ENCODE assay signal across 8 mouse cellular contexts in the genomic region with DNA sequence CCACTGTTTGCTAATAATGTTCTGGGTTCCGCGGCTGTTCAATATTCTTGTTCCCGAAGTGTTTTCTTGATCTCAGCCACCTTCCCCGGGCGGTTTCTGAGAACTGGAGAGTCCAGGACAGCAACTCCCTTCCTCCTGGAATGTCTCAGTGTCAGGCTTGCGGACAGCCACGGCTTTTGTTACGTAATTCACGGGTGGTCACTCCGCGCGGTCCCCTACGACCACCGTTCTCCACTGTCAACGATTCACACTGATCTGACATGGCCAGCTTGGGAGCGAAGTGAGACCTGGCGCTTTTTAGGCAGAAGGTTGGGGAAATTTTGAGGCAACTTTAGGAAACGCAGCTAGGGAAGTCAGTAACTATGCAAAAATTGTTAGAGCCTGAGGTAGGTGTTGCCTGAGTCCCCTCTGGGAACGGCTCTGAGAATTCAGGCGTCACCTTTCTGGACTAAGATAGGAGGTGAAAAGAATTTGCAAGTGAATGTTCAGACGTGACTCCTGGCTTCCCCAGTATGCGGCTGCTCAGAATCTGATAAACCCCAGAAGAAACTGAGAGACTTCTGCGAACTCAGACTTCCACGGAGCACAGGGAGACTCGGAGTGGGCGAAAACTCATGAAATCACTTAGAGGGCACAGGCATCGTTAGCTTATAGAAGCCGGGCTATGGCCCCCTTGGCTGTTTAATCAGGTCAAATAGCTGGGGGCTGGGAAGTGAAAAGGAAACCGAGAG. TPM values are rescaled to one million over a fixed set of nuclear protein-coding genes. Genes with fewer than 3 reads are reported as not detected.
DNase-seq lines count a peak whose midpoint lies in the region; ATAC-seq and TF ChIP-seq lines count a peak whose summit lies in the region.

No protein-coding gene starts in this region.

- no peak for TF ChIP-seq CTCF in kidney, adult 2 months (conservative IDR thresholded peaks at IDR 0.05; ENCODE audit: insufficient read depth, insufficient read length, low read depth, low read length)

- peaks cover 4% of the 10 kb centered on the region; the same call in 1 of the 2 replicates for H3K9me3 ChIP-seq in lung, embryonic 16.5 days (ENCODE audit: control insufficient read depth, low read length)

- ATAC-seq in lung, embryonic 16.5 days (ENCODE audit: low read depth): 0 out of 2 replicates have a peak, but pooled peaks have one; percentile 13

- peak overlapping the region; percentile 13 for H3K27ac ChIP-seq in kidney, adult 2 months (ENCODE audit: insufficient read depth, low read depth, low read length)
- H3K27ac ChIP-seq in lung, embryonic 16.5 days (ENCODE audit: low read length): no peak overlapping the region; the same call in 1 of the 2 replicates

- H3K9ac ChIP-seq in lung, embryonic 16.5 days (ENCODE audit: low read length): peak overlapping the region; percentile 49

- H3K36me3 ChIP-seq in kidney, adult 2 months (ENCODE audit: control insufficient read depth, insufficient read depth, low read length): no peaks in the 10 kb centered on the region
- no peaks in the 10 kb centered on the region for H3K36me3 ChIP-seq in lung, embryonic 16.5 days (ENCODE audit: control insufficient read depth, insufficient read depth, low read length)

- H3K4me3 ChIP-seq in kidney, adult 2 months (ENCODE audit: insufficient read depth, low read depth, low read length): peak overlapping the region; percentile 66
- peak overlapping the region; percentile 71 for H3K4me3 ChIP-seq in lung, embryonic 16.5 days (ENCODE audit: low read length)

- peak; percentile 4 to 6 for DNase-seq in urinary bladder, postnatal 36 days (ENCODE audit: low spot score in 2 of 2)
- no peak for DNase-seq in urinary bladder, postnatal 10 days (ENCODE audit: low spot score)
- DNase-seq in cerebellum, adult 9-10 months: peak; percentile 68
- DNase-seq in gastrocnemius, postnatal 10 days: peak; percentile 19
- peak; percentile 64 for DNase-seq in kidney, adult 2 months
- peak; percentile 20 to 64 for DNase-seq in spleen, postnatal 4 days (ENCODE audit: low spot score in 2 of 2)
- DNase-seq in layer of hippocampus, adult 9-11 months: no peak

- H3K4me2 ChIP-seq in lung, embryonic 16.5 days (ENCODE audit: low read depth, low read length): peak overlapping the region; percentile 100

- WGBS in kidney, adult 2 months: under 1% methylated on average over 29 of the region's 29 CpGs
- under 1% methylated on average over 29 of the region's 29 CpGs for WGBS in lung, embryonic 16.5 days

- H3K27me3 ChIP-seq in kidney, adult 2 months (replicated peaks; ENCODE audit: control insufficient read depth, insufficient read depth, low read length): no peaks in the 10 kb centered on the region
- peaks cover 23% of the 10 kb centered on the region for H3K27me3 ChIP-seq in lung, embryonic 16.5 days (ENCODE audit: control insufficient read depth, insufficient read depth, low read depth, low read length)

- no peak for TF ChIP-seq POLR2A in kidney, adult 2 months (IDR thresholded peaks at IDR 0.05; ENCODE audit: low read depth, low read length)

- H3K4me1 ChIP-seq in kidney, adult 2 months (ENCODE audit: control insufficient read depth, insufficient read depth, low read length): no peaks in the 10 kb centered on the region
- H3K4me1 ChIP-seq in lung, embryonic 16.5 days (replicated peaks; ENCODE audit: control insufficient read depth, insufficient read depth, low read length): peaks cover 21% of the 10 kb centered on the region

RNA-seq across cellular contexts. Expression of a gene that starts 0.9 kb away (rescaled TPM):
- 10 to 100 TPM; 20.4 to 26.2 TPM for total RNA-seq in gastrocnemius, postnatal 10 days (2021)
- 4.0 TPM in 2 replicates for polyA plus RNA-seq in kidney, adult 2 months (2012; rRNA removed)
- polyA plus RNA-seq in lung, embryonic 16.5 days (2015; fragmentation: Nextera tagmentation; extraction: Ambion mirVana): 2.1 and 3.9 TPM in 2 replicates

RNA-seq across cellular contexts. Expression of a gene that starts 31.9 kb away (rescaled TPM):
- 10 to 100 TPM; 26.1 to 26.5 TPM for total RNA-seq in gastrocnemius, postnatal 10 days (2021)
- polyA plus RNA-seq in kidney, adult 2 months (2012; rRNA removed): 11.2 and 12.5 TPM in 2 replicates
- polyA plus RNA-seq in lung, embryonic 16.5 days (2015; fragmentation: Nextera tagmentation; extraction: Ambion mirVana): 23.6 and 23.7 TPM in 2 replicates

Comparison
In these comparisons a context has a peak if more than half of its experiments do, and no peak if none do; other contexts are left out.
1. DNase-seq: peak in urinary bladder, postnatal 36 days (2 of 2), cerebellum, adult 9-10 months (single experiment), gastrocnemius, postnatal 10 days (single experiment), kidney, adult 2 months (single experiment) and spleen, postnatal 4 days (2 of 2); none in urinary bladder, postnatal 10 days (single experiment) and layer of hippocampus, adult 9-11 months (single experiment).